Mouse (Mus musculus): ENCODE data around the gene B230307C23Rik. TPM values are rescaled to one million over a fixed set of nuclear protein-coding genes. Genes with fewer than 3 reads are reported as not detected.
A peak's percentile ranks its signal among the peaks of the same experiment; 100 is the strongest.
"Not testable (repeated sequence)": the region's sequence is repeated elsewhere in the genome, so short reads cannot be mapped to it uniquely, and the experiment has no call there.

Gene B230307C23Rik
- polyA plus RNA-seq, 1 experiment from 2014 or later = 29.1 TPM

DNA sequence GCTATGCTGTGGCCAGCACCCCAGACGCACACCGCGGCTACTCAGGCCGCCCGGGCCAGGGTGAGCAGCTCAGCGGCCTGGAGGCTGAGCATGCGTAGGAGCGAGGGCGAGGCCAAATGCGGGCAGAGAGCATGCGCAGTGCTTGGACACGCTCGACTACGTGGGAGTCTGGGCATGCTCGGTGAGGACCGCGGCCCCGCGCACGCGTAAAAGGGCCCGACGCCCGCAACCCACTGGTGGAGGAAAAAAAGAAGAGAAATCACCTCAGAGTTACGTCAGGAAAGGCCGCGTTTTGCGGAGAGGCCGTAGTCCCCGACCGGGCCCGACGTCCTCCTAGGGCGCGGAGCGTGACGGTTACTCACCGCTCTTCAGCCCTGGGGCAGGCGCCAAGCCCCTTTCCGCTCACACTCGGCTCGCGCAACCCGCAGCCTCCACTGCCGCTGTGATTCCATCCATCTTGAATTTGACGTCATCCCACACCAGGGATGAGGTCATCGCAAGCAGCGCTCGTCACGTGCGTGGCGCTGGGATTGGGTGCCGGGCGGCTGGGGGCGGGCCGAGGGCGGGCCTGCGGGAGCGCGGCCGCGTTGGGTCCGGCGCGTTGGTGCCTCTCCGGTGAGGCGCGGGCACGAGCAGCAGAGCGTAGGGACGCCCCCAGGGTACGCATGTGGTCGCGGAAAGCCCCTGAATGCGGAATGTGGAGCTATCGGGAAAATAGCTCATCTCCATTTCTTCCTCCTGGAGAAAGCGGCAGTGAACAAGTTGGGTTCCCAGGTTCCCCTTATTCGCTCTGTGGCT, 34.8 kb upstream of the B230307C23Rik start, which contains the start of the genes C2cd2 and Zbtb21:
C2cd2 (minus strand) TSS at position 448 of the 798 bp plus-strand sequence.
Zbtb21 (minus strand) TSS at position 472 of the 798 bp plus-strand sequence.
- peaks cover 6% of the 10 kb centered on the region for H3K4me1 ChIP-seq
- H3K27me3 ChIP-seq (replicated peaks) = no peaks in the 10 kb centered on the region
- H3K36me3 ChIP-seq = no peaks in the 10 kb centered on the region
- H3K4me2 ChIP-seq = peak within 1 kb of the TSS; percentile 78
- H3K9me3 ChIP-seq = no peaks in the 10 kb centered on the region
- H3K4me3 ChIP-seq (replicated peaks) = peak within 1 kb of the TSS; percentile 91
- peak within 1 kb of the TSS; percentile 92 for H3K9ac ChIP-seq
- WGBS = under 1% methylated on average over 77 of the region's 78 CpGs
- peak within 1 kb of the TSS; percentile 99 for H3K27ac ChIP-seq
- peak; percentile 98 for ATAC-seq (ENCODE audit: insufficient read depth, low FRiP score, low read depth)

DNA sequence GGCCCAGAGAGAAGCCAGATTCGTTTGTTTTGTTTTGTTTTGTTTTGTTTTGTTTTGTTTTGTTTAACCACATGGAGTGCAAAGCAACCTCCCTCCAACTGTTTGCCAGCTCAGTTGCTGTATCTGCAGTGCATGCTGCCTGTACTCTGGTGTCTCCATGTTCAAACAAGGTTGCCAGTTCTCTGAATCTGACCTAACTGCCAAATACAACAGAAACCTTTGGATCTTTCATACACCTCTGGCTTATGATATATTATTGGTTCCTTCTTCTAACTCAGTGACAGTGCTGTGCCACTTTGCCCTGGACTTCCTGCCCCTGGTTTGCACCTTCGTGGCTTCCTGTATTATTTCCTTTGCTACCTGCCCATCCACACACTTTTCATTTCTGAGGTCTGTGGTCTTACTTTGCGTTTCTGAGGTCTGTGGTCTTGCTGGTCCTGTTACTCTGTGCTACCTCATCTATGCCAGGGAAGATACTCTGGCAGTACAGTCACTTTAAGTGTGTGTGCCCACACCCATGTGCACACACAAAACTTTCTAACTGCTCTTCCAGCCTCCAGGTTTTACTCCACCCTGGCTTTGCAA, 33.1 kb upstream of the B230307C23Rik start:
- no peaks in the 10 kb centered on the region for H3K36me3 ChIP-seq
- H3K27me3 ChIP-seq (replicated peaks) = no peaks in the 10 kb centered on the region
- H3K9me3 ChIP-seq = no peaks in the 10 kb centered on the region
- no peak overlapping the region for H3K9ac ChIP-seq
- no peak for ATAC-seq (ENCODE audit: insufficient read depth, low FRiP score, low read depth)
- no peak overlapping the region for H3K4me3 ChIP-seq (replicated peaks)
- no peak overlapping the region for H3K4me2 ChIP-seq
- 86% methylated on average over 3 of the region's 3 CpGs for WGBS
- no peak overlapping the region for H3K27ac ChIP-seq
- peaks cover 6% of the 10 kb centered on the region for H3K4me1 ChIP-seq

GRCm38 (mm10) chr16:97977277-97977676, 19.8 kb upstream of the B230307C23Rik start:
- Histone ChIP-seq H3K9me3 (no peaks in the 10 kb centered on the region), H3K4me1 (no peaks in the 10 kb centered on the region), H3K27ac (no peak overlapping the region), H3K27me3 (replicated peaks) (no peaks in the 10 kb centered on the region), H3K4me3 (replicated peaks) (no peak overlapping the region), H3K9ac (no peak overlapping the region), H3K4me2 (no peak overlapping the region), H3K36me3 (no peaks in the 10 kb centered on the region)
- ATAC-seq (ENCODE audit: insufficient read depth, low FRiP score, low read depth) = no peak
- 71% methylated on average over 1 of the region's 1 CpGs for WGBS

- ATAC-seq (ENCODE audit: insufficient read depth, low FRiP score, low read depth) = no peak
- no peaks in the 10 kb centered on the region for H3K4me1 ChIP-seq
- WGBS = 97% methylated on average over 3 of the region's 3 CpGs
These were observed 19.4 kb upstream of the B230307C23Rik start for GRCm38 (mm10) chr16:97977722-97978121.

GRCm38 (mm10) chr16:97981362-97981761, 15.8 kb upstream of the B230307C23Rik start:
- no peaks in the 10 kb centered on the region for H3K27me3 ChIP-seq (replicated peaks)
- no peak for ATAC-seq (ENCODE audit: insufficient read depth, low FRiP score, low read depth)
- H3K36me3 ChIP-seq = no peaks in the 10 kb centered on the region
- no peak overlapping the region for H3K27ac ChIP-seq
- WGBS = 74% methylated on average over 1 of the region's 1 CpGs
- no peaks in the 10 kb centered on the region for H3K4me1 ChIP-seq
- H3K4me3 ChIP-seq (replicated peaks) = no peak overlapping the region
- no peak overlapping the region for H3K4me2 ChIP-seq
- H3K9me3 ChIP-seq = no peaks in the 10 kb centered on the region
- no peak overlapping the region for H3K9ac ChIP-seq

More at GRCm38 (mm10) chr16:97977722-97978121, 19.4 kb upstream of the B230307C23Rik start:
- H3K27ac ChIP-seq = no peak overlapping the region
- no peaks in the 10 kb centered on the region for H3K9me3 ChIP-seq
- H3K9ac ChIP-seq = no peak overlapping the region
- H3K4me2 ChIP-seq = no peak overlapping the region
- H3K27me3 ChIP-seq (replicated peaks) = no peaks in the 10 kb centered on the region
- H3K36me3 ChIP-seq = no peaks in the 10 kb centered on the region
- no peak overlapping the region for H3K4me3 ChIP-seq (replicated peaks)

DNA sequence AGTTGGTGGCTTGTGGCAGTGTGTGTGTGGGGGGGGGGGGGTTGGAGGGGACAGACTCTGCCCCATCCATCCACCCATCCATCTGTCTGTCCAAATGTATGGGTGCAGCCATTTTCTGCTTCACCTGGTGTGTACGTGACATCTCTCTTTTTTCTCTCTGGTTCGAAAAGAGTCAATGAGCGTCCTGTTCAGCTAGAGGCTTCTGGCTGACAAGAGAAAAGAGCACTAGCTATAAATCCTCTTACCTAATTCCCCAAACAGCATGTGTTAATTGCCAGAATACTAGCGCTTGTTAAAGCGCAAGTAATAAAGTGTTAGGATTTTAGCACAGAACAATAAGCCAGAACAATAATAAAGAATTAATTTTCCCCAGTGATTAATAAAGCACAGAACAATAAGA, 12.5 kb upstream of the B230307C23Rik start:
- no peak overlapping the region for H3K27ac ChIP-seq
- H3K36me3 ChIP-seq = no peaks in the 10 kb centered on the region
- H3K4me2 ChIP-seq = no peak overlapping the region
- H3K4me1 ChIP-seq = no peaks in the 10 kb centered on the region
- 77% methylated on average over 5 of the region's 5 CpGs for WGBS
- H3K9me3 ChIP-seq = no peaks in the 10 kb centered on the region
- ATAC-seq (ENCODE audit: insufficient read depth, low FRiP score, low read depth) = no peak
- no peak overlapping the region for H3K4me3 ChIP-seq (replicated peaks)
- no peak overlapping the region for H3K9ac ChIP-seq
- H3K27me3 ChIP-seq (replicated peaks) = no peaks in the 10 kb centered on the region

DNA sequence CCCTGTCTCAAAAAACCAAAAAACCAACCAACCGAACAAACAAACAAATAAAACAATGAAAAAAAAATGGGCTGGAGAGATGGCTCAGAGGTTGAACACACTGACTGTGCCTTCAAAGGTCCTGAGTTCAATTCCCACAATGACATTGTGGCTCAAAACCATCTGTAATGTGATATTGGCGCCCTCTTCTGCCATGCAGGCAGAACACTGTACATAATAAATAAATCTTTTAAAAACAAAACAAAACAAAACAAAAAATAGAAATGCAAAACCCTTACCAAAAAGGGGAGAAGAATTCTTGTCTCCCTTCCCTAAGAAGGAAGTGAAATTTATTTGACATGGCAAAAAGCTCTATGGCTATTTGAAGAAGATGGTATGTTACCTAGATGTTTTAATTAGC, 5.6 kb upstream of the B230307C23Rik start:
- Histone ChIP-seq H3K9ac (no peak overlapping the region), H3K9me3 (no peaks in the 10 kb centered on the region), H3K27ac (no peak overlapping the region), H3K4me2 (no peak overlapping the region), H3K36me3 (no peaks in the 10 kb centered on the region), H3K27me3 (replicated peaks) (no peaks in the 10 kb centered on the region), H3K4me3 (replicated peaks) (no peak overlapping the region), H3K4me1 (peaks cover 3% of the 10 kb centered on the region; the same call in 1 of the 2 replicates)
- ATAC-seq (ENCODE audit: insufficient read depth, low FRiP score, low read depth) = no peak
- 76% methylated on average over 2 of the region's 2 CpGs for WGBS

- WGBS = 74% methylated on average over 3 of the region's 3 CpGs
- not testable (repeated sequence) for ATAC-seq (ENCODE audit: insufficient read depth, low FRiP score, low read depth); H3K27ac ChIP-seq; H3K4me1 ChIP-seq; H3K9me3 ChIP-seq; H3K27me3 ChIP-seq (replicated peaks); H3K9ac ChIP-seq; H3K36me3 ChIP-seq; H3K4me3 ChIP-seq (replicated peaks); H3K4me2 ChIP-seq
These were observed 4.6 kb upstream of the B230307C23Rik start for GRCm38 (mm10) chr16:97992477-97992876.

- Histone ChIP-seq H3K4me3 (replicated peaks) (peak overlapping the region; percentile 60), H3K27me3 (replicated peaks) (no peaks in the 10 kb centered on the region), H3K4me1 (peaks cover 5% of the 10 kb centered on the region; the same call in 1 of the 2 replicates), H3K9ac (no peak overlapping the region), H3K36me3 (peaks cover 3% of the 10 kb centered on the region; the same call in 1 of the 2 replicates), H3K27ac (peak overlapping the region; percentile 93), H3K4me2 (peak overlapping the region; percentile 65), H3K9me3 (no peaks in the 10 kb centered on the region)
- ATAC-seq (ENCODE audit: insufficient read depth, low FRiP score, low read depth) = no peak
- WGBS = 10% methylated on average over 1 of the region's 1 CpGs
These were observed 1.1 kb upstream of the B230307C23Rik start for GRCm38 (mm10) chr16:97995849-97996615.

- Histone ChIP-seq H3K9ac (0 out of 2 replicates have a peak overlapping the region, but pooled peaks have one; percentile 16), H3K4me2 (peak overlapping the region; percentile 65), H3K4me3 (replicated peaks) (peak overlapping the region; percentile 60), H3K27ac (peak overlapping the region; percentile 93; the same call in 1 of the 2 replicates)
- not testable (repeated sequence) for ATAC-seq (ENCODE audit: insufficient read depth, low FRiP score, low read depth); H3K9me3 ChIP-seq; H3K27me3 ChIP-seq (replicated peaks); H3K4me1 ChIP-seq; H3K36me3 ChIP-seq
- whole genome bisulfite sequencing = 0% methylated on average over 8 of the region's 8 CpGs
These were observed 242 bp downstream of the B230307C23Rik start for GRCm38 (mm10) chr16:97997383-97997731.

GRCm38 (mm10) chr16:98022081-98022480, 25.0 kb downstream of the B230307C23Rik start:
- Histone ChIP-seq H3K9me3 (no peaks in the 10 kb centered on the region), H3K36me3 (no peaks in the 10 kb centered on the region), H3K4me1 (no peaks in the 10 kb centered on the region), H3K4me3 (replicated peaks) (no peak overlapping the region), H3K27me3 (replicated peaks) (no peaks in the 10 kb centered on the region), H3K9ac (no peak overlapping the region), H3K27ac (no peak overlapping the region), H3K4me2 (no peak overlapping the region)
- WGBS = 87% methylated on average over 3 of the region's 3 CpGs
- ATAC-seq (ENCODE audit: insufficient read depth, low FRiP score, low read depth) = no peak
